Mouse (Mus musculus) hindbrain, embryonic 15.5 days (tissue): ENCODE results near the gene Uqcrh. TPM values are rescaled to one million over a fixed set of nuclear protein-coding genes. Genes with fewer than 3 reads are reported as not detected.

ENCODE experiments used
- polyA plus RNA-seq: library from polyadenylated mRNA; unstranded; fragments of >200 nt; fragmentation: Nextera tagmentation; extraction: Ambion mirVana; gene quantifications from 2 replicates; pipeline ENCODE4 v1.2.1, GENCODE M21; 2015

Uqcrh gene
- polyA plus RNA-seq, 1 experiment from 2014 or later: 459 TPM

Other genes starting within 250 kb of the Uqcrh start
- 5.2 and 5.9 TPM in 2 replicates for gene Mob3c, start 247.0 kb downstream of the Uqcrh start, polyA plus RNA-seq
- gene Mknk1, start 235.9 kb downstream of the Uqcrh start, polyA plus RNA-seq: 22.9 and 23.0 TPM in 2 replicates
- 0.14 TPM in 1 of 2 replicates, not detected in the other for gene Kncn, start 190.7 kb downstream of the Uqcrh start, polyA plus RNA-seq
- gene 6430628N08Rik, start 184.4 kb downstream of the Uqcrh start, polyA plus RNA-seq: 0.27 and 0.42 TPM in 2 replicates
- 8.3 and 8.6 TPM in 2 replicates for gene Dmbx1, start 135.1 kb downstream of the Uqcrh start, polyA plus RNA-seq
- 22.7 and 25.9 TPM in 2 replicates for gene Faah, start 57.1 kb downstream of the Uqcrh start, polyA plus RNA-seq
- gene Nsun4, start 21.2 kb downstream of the Uqcrh start, polyA plus RNA-seq: 12.3 and 12.5 TPM in 2 replicates
- gene Lrrc41, start 198 bp upstream of the Uqcrh start, polyA plus RNA-seq: 74.3 and 77.3 TPM in 2 replicates
- 9.9 and 10.7 TPM in 2 replicates for gene Rad54l, start 48.6 kb upstream of the Uqcrh start, polyA plus RNA-seq
- 69.5 and 69.9 TPM in 2 replicates for gene Pomgnt1, start 48.8 kb upstream of the Uqcrh start, polyA plus RNA-seq
- 2.5 and 2.9 TPM in 2 replicates for gene Lurap1, start 76.3 kb upstream of the Uqcrh start, polyA plus RNA-seq
- gene Tspan1, start 92.5 kb upstream of the Uqcrh start, polyA plus RNA-seq: 0.21 TPM in 1 of 2 replicates, not detected in the other
- not detected in 2 replicates for gene 1700042G07Rik, start 98.3 kb upstream of the Uqcrh start, polyA plus RNA-seq
- not detected in 2 replicates for gene Gm49337, start 98.3 kb upstream of the Uqcrh start, polyA plus RNA-seq
- 55.5 and 58.4 TPM in 2 replicates for gene Pik3r3, start 146.5 kb upstream of the Uqcrh start, polyA plus RNA-seq